Mouse (Mus musculus): ENCODE measurements at regions not wholly inside any gene's neighbourhood (a gene's known extent, or its start where the extent isn't known, plus 50 kb on each side); places are given as distances from the start of the nearest gene placed in this dataset.

DNA sequence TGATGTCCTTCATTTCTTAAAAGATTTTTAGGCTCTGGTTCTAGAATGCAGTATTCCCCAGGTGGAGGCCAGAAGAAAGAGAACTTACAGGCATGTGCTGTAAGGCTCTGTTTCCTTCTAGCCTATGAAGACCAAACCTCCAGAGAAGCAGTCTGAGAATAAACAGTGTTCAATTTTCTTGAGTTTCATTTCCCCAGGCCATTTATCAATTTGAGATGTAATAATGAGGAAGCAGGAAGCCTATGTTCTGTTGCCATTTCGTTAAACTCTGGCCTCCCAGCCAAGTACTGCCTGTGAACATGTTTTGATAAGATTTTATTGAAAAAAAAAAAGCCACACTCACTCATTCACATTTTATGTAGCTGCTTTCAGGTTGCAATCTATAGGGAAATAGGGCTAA lies 347.7 kb upstream of the Agtr1b start:
- intact Hi-C loops (cut with DNase I) = no loop called here
- DNase-seq (ENCODE audit: low spot score in 2 of 2) = no peak

DNA sequence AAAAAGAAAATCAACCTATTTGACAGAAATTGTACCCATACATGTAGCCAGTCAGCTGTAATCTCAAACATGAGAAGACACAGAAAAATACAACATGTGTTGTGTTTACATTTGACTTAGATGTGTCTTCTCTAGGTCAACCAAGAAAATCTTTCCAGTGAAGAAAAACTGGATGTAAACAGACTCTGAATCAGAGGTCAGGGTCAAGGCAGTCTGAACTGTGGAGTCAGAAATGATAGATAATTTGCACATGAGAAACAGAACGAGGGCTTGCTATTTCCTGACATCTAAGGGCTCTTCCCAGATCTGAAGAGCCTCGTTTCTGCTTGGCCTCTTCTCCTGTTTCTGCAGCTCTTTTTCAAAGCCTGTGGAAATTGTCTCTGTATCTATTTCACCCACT lies 342.7 kb upstream of the Agtr1b start:
- no peak for DNase-seq (ENCODE audit: low spot score in 2 of 2)
- intact Hi-C loops (cut with DNase I) = no loop called here

DNA sequence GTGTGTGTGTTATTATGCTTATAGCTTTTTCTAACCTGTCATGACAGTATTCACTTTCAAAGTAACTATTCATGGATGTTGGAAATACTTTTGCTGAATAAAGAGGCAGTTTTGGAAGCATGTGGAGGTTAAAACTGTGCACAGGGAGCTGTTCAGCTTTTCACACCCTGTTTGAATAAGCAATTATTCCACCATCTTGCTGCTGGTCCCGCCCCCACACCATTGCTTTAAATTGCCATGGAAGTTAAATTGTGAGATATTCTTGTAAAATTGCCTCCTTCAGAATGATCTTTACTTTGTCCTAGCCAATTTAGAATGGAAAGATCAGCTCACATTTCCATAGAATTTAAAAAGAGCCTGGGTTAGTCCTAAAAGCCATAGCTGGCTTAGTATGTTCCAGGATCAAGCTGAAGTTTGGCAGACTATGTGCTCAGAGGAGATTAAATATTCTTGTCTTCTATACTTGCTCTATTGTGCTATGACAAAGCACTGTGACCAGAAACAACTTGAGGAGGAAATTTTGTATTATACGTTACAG lies 328.4 kb upstream of the Agtr1b start:
- intact Hi-C loops (cut with DNase I) = no loop called here
- DNase-seq (ENCODE audit: low spot score in 2 of 2) = peak; percentile 57 to 63

DNA sequence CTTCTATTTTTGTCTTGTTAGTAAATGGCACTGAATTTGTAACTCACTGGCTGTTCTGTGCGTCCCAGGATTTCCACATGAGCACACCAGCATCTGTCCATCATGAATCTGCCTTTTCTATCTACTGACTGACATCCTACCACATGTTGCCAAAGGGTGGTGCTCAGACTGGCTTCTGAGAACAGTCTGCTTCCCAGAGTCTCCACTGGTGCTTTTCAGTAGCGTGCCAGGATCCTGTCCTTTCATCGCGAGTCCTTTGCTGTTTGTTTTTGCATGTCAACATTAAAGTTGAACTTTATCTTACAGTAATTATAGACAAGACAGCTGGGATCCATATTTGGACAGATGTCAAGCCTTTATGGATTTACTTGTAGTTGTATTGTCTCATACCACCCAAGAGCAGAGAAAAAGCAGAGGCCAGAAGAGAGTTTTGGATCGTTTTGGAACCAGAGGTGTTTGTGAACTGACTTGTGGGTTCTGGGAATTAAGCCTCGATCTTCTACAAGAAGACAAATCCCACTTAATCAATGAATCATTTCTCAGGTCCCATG lies 314.0 kb upstream of the Agtr1b start:
- DNase-seq (ENCODE audit: low spot score in 2 of 2) = no peak
- intact Hi-C loops (cut with DNase I) = loop anchor here (10.0 kb wide), 1 partner anchor 144 kb away; no protein-coding TSS in a partner anchor

DNA sequence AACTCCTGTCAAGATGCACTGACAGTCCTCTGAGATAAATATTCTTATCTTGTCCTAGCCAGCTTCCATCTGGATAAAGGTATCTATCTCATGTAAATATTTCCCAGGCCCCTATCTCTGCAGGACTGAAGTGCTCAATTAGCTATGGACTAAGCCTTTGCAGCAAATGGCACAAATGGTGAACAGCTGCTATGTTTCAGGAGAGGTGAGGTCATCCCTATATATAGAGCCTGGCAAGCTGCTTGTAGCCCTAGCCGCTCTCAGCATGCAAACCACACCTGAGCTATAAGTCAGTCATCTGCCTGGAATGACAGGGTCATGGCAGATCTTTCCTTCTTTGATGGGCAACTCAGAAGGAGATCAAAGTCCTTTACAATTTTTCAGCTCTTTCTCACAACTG lies 294.9 kb upstream of the Agtr1b start:
- no peak for DNase-seq (ENCODE audit: low spot score in 2 of 2)
- intact Hi-C loops (cut with DNase I) = loop anchor here (10.0 kb wide), 1 partner anchor 223 kb away; no protein-coding TSS in a partner anchor

DNA sequence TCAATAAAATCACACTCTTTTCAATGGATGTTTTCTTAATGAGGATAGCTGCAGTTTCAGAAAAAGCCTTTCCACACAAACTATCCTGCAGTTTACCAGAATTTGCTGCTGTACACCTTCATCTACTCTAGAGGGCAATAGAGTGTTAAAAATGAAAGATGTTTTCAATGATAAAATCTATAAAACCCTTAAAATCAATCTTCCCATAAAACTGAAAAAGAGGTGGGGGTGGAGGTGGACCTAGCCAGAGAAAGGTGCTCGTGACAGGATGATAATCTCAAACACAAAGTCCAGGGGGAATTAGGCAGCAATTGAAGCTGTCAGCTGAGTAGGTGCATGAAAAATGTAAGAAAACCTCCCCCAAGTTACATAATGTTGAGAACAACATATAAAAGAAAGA lies 288.4 kb upstream of the Agtr1b start:
- peak in 1 of 2 experiments; percentile 16 for DNase-seq (ENCODE audit: low spot score in 2 of 2)
- intact Hi-C loops (cut with DNase I) = loop anchor here (5.0 to 10.0 kb wide), 6 partner anchors 829 to 1649 kb away; partner anchors contain the start of gene Tbl1xr1

Measured in left cerebral cortex, postnatal 36 days (tissue).